Mouse (Mus musculus) megakaryocyte, embryonic 14.5 days (primary cell): ENCODE results near the gene Tcf7l2.

Experiments
- FLI1 ChIP-seq: IDR thresholded peaks from 2 replicates; pipeline ENCODE4 v1.6.1; 2012; ENCODE audit warnings: low read length, inconsistent platforms, mixed read lengths
- GATA1 ChIP-seq: IDR thresholded peaks from 3 replicates; pipeline ENCODE4 v1.6.1; 2012; ENCODE audit warnings: mixed read lengths, low read length, inconsistent platforms, borderline replicate concordance

GRCm38 (mm10) chr19:55757403-55757802, 15.8 kb downstream of the Tcf7l2 start:
- no peak for TF ChIP-seq FLI1
- no peak for TF ChIP-seq GATA1
